Mouse (Mus musculus): ENCODE measurements at regions not wholly inside any gene's neighbourhood (a gene's known extent, or its start where the extent isn't known, plus 50 kb on each side); places are given as distances from the start of the nearest gene placed in this dataset.

DNA sequence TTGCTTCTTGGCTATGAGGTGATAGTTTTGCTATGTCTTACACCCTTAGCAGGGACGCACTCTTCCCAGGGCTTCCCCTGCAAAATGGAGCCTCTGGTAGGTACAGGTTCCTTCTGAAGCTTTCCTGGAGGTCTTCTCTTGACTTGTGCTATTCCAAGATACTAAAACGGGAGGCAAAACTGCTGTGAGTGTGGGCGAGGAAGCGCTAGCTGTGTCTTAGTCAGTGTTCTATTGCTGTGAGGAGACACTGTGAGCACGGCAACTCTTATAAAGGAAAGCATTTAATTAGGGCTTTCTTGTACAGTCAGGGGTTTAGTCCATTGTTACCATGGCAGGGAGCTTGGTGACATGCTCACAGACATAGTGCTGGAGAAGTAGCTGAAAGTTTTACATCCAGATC, 99.9 kb upstream of the Tnr start:
- TF ChIP-seq CTCF (conservative IDR thresholded peaks at IDR 0.05; ENCODE audit: low read length) (no peak), NANOG (IDR thresholded peaks at IDR 0.05; ENCODE audit: borderline replicate concordance, low read length) (no peak), POU5F1 (IDR thresholded peaks at IDR 0.05; ENCODE audit: borderline replicate concordance, low read length) (no peak)

Measured in E14TG2a.4 (cell line).